Mouse (Mus musculus) liver, embryonic 14.5 days (tissue): ENCODE results near the gene Arid3a.

Source experiments
- CTCF ChIP-seq: IDR thresholded peaks from 2 replicates; pipeline ENCODE4 v1.5.1; 2016; ENCODE audit warnings: antibody characterized with exemption, low read depth, control low read depth
- EP300 ChIP-seq: IDR thresholded peaks from 2 replicates; pipeline ENCODE4 v1.6.1; 2016; ENCODE audit warnings: antibody characterized with exemption, low read depth

DNA sequence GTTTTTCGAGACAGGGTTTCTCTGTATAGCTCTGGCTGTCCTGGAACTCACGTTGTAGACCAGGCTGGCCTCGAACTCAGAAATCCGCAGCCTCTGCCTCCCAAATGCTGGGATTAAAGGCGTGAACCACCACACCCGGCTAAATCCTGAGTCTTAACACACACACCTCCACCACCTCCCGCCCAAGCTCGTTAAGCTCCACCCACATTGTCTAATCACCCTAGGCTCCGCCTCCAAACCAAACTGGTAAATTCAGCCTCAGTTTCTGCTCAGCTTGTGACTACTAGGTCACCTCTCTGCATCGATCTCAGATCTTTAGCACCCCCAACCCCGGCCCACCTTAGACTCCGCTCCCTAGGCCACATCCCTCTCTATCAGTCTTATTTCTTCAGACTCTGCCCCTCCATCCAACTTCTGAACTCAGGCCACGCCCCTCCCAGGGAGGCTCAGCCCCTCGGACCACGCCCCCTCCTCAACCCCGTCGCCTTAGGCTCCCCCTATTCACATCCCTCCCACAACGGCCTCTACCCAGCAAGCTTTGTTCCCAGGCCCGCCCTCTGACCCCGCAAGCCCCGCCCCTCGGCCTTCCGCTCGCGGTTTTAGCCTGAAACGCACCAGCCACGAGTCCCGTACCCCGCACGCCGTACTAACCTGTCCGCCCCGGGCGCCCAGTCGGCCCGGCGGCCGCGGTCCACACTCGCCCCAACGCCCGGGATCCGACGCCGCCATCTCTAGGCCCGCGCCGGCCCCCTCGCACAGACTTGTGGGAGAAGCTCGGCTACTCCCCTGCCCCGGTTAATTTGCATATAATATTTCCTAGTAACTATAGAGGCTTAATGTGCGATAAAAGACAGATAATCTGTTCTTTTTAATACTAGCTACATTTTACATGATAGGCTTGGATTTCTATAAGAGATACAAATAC, 18.4 kb upstream of the Arid3a start, which contains the start of gene Med16:
- no peak for TF ChIP-seq CTCF
- TF ChIP-seq EP300 = no peak
